Mouse (Mus musculus): Measurements from ENCODE around the gene Calr. TPM values are rescaled to one million over a fixed set of nuclear protein-coding genes. Genes with fewer than 3 reads are reported as not detected.

The Calr gene
- polyA plus RNA-seq, 1 experiment: 116 TPM

DNA sequence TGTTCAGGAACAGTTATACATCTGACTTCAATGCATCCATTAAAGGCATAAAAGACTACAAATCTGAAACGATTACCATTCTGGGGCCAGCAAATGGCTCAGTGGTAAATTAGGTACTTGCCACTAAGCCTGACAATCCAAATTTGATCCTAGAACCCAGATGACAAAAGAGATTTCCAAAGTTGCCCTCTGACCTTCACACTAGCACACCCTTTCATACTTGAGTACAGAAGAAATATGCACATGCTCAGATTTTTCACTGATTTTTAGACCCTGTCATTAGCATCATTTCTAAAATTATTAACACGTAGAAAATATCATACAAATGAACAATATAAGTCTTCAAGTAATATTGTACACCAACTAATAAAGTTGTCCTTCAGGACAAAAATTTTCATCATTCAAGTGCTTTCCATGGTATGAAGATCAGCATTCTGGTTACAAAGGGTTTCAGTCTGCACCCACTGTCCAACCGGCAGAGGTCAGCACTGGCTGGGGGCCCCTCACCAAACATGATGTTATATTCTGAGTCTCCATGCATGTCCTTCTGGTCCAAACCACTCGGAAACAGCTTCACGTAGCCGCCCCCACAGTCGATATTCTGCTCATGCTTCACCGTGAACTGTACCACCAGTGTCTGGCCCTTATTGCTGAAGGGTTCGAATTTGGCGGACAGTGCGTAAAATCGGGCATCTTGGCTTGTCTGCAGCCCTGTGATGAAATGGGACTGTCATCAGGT, 1.2 kb downstream of the Calr start:
- WGBS: 9% methylated on average over 12 of the region's 12 CpGs
- DNase-seq (ENCODE audit: low read depth in 1 of 2, low spot score in 2 of 2): peak in 1 of 2 experiments; percentile 38
- peaks cover 10% of the 10 kb centered on the region; the same call in 1 of the 2 replicates for H3K4me1 ChIP-seq (ENCODE audit: control insufficient read depth, insufficient read depth, insufficient read length)

GRCm38 (mm10) chr8:84844397-84845070, 2.2 kb downstream of the Calr start:
- peaks cover 10% of the 10 kb centered on the region; the same call in 1 of the 2 replicates for H3K4me1 ChIP-seq (ENCODE audit: control insufficient read depth, insufficient read depth, insufficient read length)
- peaks cover 26% of the 10 kb centered on the region for H3K36me3 ChIP-seq (ENCODE audit: control insufficient read depth, insufficient read depth, low read length)
- no peak for DNase-seq (ENCODE audit: low read depth in 1 of 2, low spot score in 2 of 2)
- H3K27ac ChIP-seq (ENCODE audit: insufficient read depth, low read length): no peak overlapping the region
- WGBS: 84% methylated on average over 9 of the region's 9 CpGs
- no peak overlapping the region for H3K4me3 ChIP-seq (ENCODE audit: extremely low read depth, insufficient read depth, insufficient read length)
- TF ChIP-seq CTCF (IDR thresholded peaks at IDR 0.05; ENCODE audit: extremely low read depth, insufficient read depth, insufficient read length, insufficient replicate concordance): no peak
- TF ChIP-seq POLR2A (IDR thresholded peaks at IDR 0.05; ENCODE audit: low read depth, low read length): no peak
- H3K27me3 ChIP-seq (ENCODE audit: control insufficient read depth, insufficient read depth, low read length): no peaks in the 10 kb centered on the region

More for the DNA sequence above, 1.2 kb downstream of the Calr start:
- 0 out of 2 replicates have a peak, but pooled peaks have one; percentile 8 for TF ChIP-seq CTCF (IDR thresholded peaks at IDR 0.05; ENCODE audit: extremely low read depth, insufficient read depth, insufficient read length, insufficient replicate concordance)
- TF ChIP-seq POLR2A (IDR thresholded peaks at IDR 0.05; ENCODE audit: low read depth, low read length): no peak
- peak overlapping the region; percentile 73 for H3K4me3 ChIP-seq (ENCODE audit: extremely low read depth, insufficient read depth, insufficient read length)
- peak overlapping the region; percentile 89 for H3K27ac ChIP-seq (ENCODE audit: insufficient read depth, low read length)
- no peaks in the 10 kb centered on the region for H3K27me3 ChIP-seq (ENCODE audit: control insufficient read depth, insufficient read depth, low read length)
- peaks cover 26% of the 10 kb centered on the region for H3K36me3 ChIP-seq (ENCODE audit: control insufficient read depth, insufficient read depth, low read length)

DNA sequence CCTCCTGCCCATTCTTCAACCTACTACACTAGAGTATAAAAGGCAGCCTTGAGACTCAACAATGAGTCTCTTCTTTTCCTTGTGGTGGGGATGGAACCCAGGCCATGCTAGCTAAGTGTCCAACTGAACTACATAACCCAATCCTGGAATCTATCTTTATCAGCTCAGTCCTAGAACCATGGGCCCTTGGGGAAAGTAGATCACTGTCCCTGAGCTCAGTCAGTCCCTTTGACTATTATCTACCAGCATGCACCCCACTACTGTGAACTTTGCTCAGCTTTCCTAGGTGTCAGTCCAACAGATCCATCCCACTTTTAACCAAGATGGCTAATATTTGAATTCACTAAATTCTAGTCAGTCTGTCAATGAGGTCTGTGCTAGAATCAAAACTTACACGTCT, 5.2 kb downstream of the Calr start:
- WGBS: 83% methylated on average over 1 of the region's 1 CpGs
- no peak for TF ChIP-seq POLR2A (IDR thresholded peaks at IDR 0.05; ENCODE audit: low read depth, low read length)
- no peak for TF ChIP-seq CTCF (IDR thresholded peaks at IDR 0.05; ENCODE audit: extremely low read depth, insufficient read depth, insufficient read length, insufficient replicate concordance)
- no peak overlapping the region for H3K4me3 ChIP-seq (ENCODE audit: extremely low read depth, insufficient read depth, insufficient read length)
- no peak overlapping the region for H3K27ac ChIP-seq (ENCODE audit: insufficient read depth, low read length)
- H3K36me3 ChIP-seq (ENCODE audit: control insufficient read depth, insufficient read depth, low read length): peaks cover 47% of the 10 kb centered on the region
- peaks cover 4% of the 10 kb centered on the region; the same call in 1 of the 2 replicates for H3K4me1 ChIP-seq (ENCODE audit: control insufficient read depth, insufficient read depth, insufficient read length)
- no peak for DNase-seq (ENCODE audit: low read depth in 1 of 2, low spot score in 2 of 2)
- no peaks in the 10 kb centered on the region for H3K27me3 ChIP-seq (ENCODE audit: control insufficient read depth, insufficient read depth, low read length)

DNA sequence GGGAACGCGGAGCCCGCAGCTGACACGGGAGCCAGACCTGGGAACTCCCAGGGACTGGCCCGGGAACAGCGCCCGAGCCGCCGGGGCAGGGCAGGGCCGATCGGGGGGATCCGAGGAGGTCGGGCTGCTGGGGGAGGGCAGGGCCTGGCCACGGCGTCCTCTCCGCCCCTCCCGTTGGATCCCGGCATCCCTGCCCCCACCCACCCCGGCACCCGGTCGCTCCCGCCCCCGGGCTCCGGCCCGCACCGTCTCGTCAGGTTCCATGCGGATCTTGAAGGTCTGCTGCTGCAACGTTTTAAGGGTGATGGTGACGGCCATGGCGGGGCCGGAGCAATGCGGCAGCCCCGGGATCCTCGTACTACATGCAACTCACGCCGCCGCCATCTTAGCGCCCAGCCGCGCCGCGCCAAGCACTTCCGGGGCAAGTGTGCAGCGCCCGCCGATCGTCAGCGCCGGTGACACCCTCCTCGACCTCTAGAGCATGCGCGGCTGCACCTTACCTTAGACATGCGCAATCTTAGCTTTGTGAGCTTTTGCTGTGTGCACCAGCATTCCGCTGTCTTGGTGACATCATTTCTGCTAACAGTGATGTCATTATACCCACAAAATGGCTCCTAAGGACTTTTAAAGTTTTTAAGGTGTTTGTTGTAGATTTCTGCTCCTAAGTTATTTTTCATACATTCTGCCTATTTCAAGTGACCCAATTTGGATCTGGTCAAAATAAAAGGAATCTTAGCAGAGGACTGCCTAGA, 6.3 kb downstream of the Calr start, which contains the start of gene Rad23a:
Rad23a (minus strand) TSS at position 418 of the 752 bp plus-strand sequence.
- peaks cover 54% of the 10 kb centered on the region for H3K36me3 ChIP-seq (ENCODE audit: control insufficient read depth, insufficient read depth, low read length)
- H3K27me3 ChIP-seq (ENCODE audit: control insufficient read depth, insufficient read depth, low read length): no peaks in the 10 kb centered on the region
- H3K4me1 ChIP-seq (ENCODE audit: control insufficient read depth, insufficient read depth, insufficient read length): no peaks in the 10 kb centered on the region
- peak within 1 kb of the TSS; percentile 63; the same call in 1 of the 2 replicates for H3K27ac ChIP-seq (ENCODE audit: insufficient read depth, low read length)
- TF ChIP-seq POLR2A (IDR thresholded peaks at IDR 0.05; ENCODE audit: low read depth, low read length): peak; percentile 75
- no peak for TF ChIP-seq CTCF (IDR thresholded peaks at IDR 0.05; ENCODE audit: extremely low read depth, insufficient read depth, insufficient read length, insufficient replicate concordance)
- peak; percentile 88 to 94 for DNase-seq (ENCODE audit: low read depth in 1 of 2, low spot score in 2 of 2)
- peak within 1 kb of the TSS; percentile 80 for H3K4me3 ChIP-seq (ENCODE audit: extremely low read depth, insufficient read depth, insufficient read length)
- WGBS: under 1% methylated on average over 54 of the region's 55 CpGs

GRCm38 (mm10) chr8:84839875-84840247, 6.9 kb downstream of the Calr start:
- peak overlapping the region; percentile 7; the same call in 1 of the 2 replicates for H3K27ac ChIP-seq (ENCODE audit: insufficient read depth, low read length)
- peak overlapping the region; percentile 80 for H3K4me3 ChIP-seq (ENCODE audit: extremely low read depth, insufficient read depth, insufficient read length)
- TF ChIP-seq CTCF (IDR thresholded peaks at IDR 0.05; ENCODE audit: extremely low read depth, insufficient read depth, insufficient read length, insufficient replicate concordance): no peak
- no peak for TF ChIP-seq POLR2A (IDR thresholded peaks at IDR 0.05; ENCODE audit: low read depth, low read length)
- no peaks in the 10 kb centered on the region for H3K27me3 ChIP-seq (ENCODE audit: control insufficient read depth, insufficient read depth, low read length)
- DNase-seq (ENCODE audit: low read depth in 1 of 2, low spot score in 2 of 2): no peak
- peaks cover 58% of the 10 kb centered on the region for H3K36me3 ChIP-seq (ENCODE audit: control insufficient read depth, insufficient read depth, low read length)
- H3K4me1 ChIP-seq (ENCODE audit: control insufficient read depth, insufficient read depth, insufficient read length): no peaks in the 10 kb centered on the region
- 2% methylated on average over 7 of the region's 7 CpGs for WGBS

GRCm38 (mm10) chr8:84839411-84839810, 7.3 kb downstream of the Calr start:
- TF ChIP-seq POLR2A (IDR thresholded peaks at IDR 0.05; ENCODE audit: low read depth, low read length): no peak
- no peak overlapping the region for H3K27ac ChIP-seq (ENCODE audit: insufficient read depth, low read length)
- H3K4me1 ChIP-seq (ENCODE audit: control insufficient read depth, insufficient read depth, insufficient read length): no peaks in the 10 kb centered on the region
- H3K27me3 ChIP-seq (ENCODE audit: control insufficient read depth, insufficient read depth, low read length): no peaks in the 10 kb centered on the region
- peaks cover 58% of the 10 kb centered on the region for H3K36me3 ChIP-seq (ENCODE audit: control insufficient read depth, insufficient read depth, low read length)
- no peak overlapping the region for H3K4me3 ChIP-seq (ENCODE audit: extremely low read depth, insufficient read depth, insufficient read length)
- no peak for DNase-seq (ENCODE audit: low read depth in 1 of 2, low spot score in 2 of 2)
- WGBS: 80% methylated on average over 2 of the region's 2 CpGs
